Mouse (Mus musculus): ENCODE measurements around the gene Pkp1.

The Pkp1 gene

GRCm38 (mm10) chr1:135909381-135909780, 9.6 kb downstream of the Pkp1 start:
- DNase-seq (ENCODE audit: low spot score in 2 of 2), result no peak

DNA sequence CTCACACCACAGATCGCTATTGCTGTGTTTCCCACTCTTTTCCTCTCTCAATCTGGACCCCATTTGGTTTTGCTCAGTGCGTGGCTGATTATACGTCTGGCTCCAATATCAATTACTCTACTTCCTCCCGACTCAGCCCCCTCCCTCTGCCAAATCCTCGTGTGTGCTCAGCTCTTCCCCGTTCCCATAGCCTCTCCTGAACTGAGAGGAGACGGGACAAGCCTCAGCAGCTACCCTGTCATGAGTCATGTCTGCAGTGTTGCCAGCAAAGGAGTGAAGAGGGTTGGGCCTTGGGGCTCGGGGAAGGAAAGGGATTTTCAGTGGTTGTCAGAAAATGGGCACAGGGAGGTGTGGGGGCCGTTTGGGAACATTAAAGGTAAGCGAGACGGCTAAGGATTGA, 12.3 kb downstream of the Pkp1 start:
- no peak for DNase-seq (ENCODE audit: low spot score in 2 of 2)

- no peak for DNase-seq (ENCODE audit: low spot score in 2 of 2)
Measured at GRCm38 (mm10) chr1:135899991-135900515, 19.0 kb downstream of the Pkp1 start.

GRCm38 (mm10) chr1:135899295-135899694, 19.7 kb downstream of the Pkp1 start:
- no peak for DNase-seq (ENCODE audit: low spot score in 2 of 2)

DNA sequence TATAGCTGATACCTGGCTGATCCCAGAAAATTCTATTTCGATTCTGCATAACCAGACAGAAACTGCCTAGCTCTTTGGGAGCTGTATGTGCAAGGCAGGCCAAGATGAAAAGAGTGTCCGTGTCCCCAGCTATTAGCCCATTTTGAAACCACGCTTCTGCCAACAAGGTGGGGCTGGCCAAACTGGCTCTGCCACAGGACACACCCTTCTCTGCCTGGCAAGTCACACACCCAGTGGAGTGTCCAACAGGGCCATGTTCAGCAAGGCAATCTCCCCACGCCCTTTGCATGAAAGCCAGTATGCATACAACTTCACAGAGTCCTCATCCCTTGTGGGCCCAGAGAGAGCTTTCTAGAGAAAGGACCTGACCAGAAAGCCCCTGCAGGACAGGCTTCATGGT, 23.6 kb downstream of the Pkp1 start:
- no peak for DNase-seq (ENCODE audit: low spot score in 2 of 2)

DNA sequence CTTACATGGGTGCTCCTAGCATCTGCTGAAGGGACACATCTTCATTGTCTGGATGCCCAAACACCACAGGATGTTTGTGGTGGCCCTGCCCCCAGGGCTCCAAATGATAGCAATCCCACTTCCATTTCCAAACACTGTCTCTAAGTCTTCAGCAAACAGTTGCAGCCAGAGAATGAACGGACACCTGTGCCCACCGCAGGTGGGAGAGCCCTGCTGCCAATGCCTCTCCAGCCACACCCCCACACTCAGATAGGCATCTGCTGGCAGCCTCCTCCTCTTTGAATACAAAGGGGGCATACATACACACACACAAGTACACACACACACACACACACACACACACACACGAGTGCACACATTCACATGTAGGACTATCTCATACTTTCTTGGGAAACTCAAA, 25.6 kb downstream of the Pkp1 start:
- no peak for DNase-seq (ENCODE audit: low spot score in 2 of 2)

DNA sequence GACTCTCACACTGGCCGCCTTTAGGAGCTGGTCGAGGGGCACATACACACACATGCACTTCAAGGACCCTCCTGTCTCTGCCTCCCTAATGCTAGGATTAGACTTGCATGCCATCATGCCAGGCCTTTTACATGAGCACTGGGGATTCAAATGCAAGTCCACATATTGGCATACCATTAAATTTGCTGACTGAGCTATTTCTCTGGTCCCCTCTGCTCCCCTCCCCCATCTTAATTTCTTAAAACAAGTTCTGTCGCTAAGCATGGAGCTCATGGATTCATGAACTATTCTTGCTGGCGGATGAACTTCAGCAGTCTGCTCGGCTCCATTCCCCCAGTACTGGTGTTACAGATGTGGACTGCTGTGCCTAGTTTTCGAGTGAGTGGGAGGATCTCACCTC, 26.2 kb downstream of the Pkp1 start:
- no peak for DNase-seq (ENCODE audit: low spot score in 2 of 2)

GRCm38 (mm10) chr1:135892233-135892632, 26.8 kb downstream of the Pkp1 start:
- DNase-seq (ENCODE audit: low spot score in 2 of 2), result no peak

DNA sequence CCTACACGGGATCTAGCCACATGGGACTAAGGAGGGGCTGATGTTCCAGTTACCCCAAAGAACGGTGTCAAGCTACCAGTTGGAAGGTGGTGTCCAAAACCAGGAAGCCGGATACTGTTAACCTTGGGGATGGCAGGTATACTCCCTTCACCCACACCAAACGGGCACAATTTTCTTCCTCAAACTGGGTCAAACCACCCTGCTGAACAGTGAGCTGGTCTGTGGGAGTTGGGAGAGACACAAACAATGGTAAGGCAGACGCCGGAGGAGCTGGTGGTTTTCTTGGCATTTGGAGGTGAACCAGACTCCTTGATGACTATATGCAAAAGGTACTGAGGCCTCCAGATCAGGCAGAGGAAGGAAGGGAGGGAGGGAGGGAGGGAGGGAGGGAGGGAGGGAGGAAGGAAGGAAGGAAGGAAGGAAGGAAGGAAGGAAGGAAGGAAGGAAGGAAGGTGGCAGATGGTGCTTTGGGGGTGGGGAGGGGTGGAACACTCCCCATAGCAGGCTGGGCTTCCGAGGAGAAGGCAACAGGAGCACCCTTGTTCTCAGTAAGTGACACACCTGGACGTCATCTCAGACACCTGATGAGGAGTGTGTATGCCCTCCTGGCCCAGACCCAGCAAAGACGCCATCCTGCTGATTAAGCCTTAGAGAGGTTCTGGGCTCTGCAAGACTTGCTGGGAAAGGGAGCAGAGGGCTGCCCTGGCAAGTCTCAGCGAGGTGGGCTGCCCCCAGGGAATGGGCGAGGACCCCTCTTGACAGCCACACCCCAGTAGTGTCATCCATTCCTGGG, 27.4 kb downstream of the Pkp1 start:
- no peak for DNase-seq (ENCODE audit: low spot score in 2 of 2)

- no peak for DNase-seq (ENCODE audit: low spot score in 2 of 2)
Measured at GRCm38 (mm10) chr1:135889461-135890185, 29.4 kb downstream of the Pkp1 start.

DNA sequence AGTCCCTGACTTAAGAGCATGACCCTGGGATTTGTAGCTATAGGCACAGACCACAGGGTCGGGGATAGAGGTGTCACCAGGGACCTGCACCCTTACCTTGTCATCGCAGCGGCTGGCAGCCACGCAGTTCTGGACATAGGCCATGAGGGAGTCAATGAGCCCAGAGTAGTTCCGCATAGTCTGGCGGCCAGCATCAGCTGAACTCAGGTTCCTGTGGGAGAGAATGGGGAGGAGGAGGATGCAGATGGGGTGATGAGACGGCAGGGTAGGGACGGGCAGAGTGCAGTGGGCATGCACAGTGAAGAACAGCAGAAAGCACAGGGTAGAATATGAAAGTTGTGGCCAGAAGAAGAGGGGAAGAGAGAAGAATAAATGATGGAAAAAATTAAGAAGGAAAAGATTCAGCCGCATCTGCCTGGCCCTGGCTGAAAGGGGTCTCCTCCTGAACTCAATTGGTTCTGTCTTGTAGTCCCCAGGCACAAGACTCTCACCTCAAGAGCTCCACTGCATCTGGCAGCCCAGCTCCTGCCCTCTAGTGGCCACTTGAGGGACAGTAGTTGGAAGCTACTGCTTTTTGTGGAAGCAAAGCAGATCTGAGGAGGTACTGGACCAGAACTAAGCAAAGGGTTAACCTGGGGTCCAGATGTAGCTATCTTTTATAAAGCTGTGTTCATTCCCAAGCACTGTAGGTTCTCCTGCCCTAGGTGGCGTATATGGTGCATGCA, 36.5 kb downstream of the Pkp1 start:
- peak in 1 of 2 experiments; percentile 47 for DNase-seq (ENCODE audit: low spot score in 2 of 2)

DNA sequence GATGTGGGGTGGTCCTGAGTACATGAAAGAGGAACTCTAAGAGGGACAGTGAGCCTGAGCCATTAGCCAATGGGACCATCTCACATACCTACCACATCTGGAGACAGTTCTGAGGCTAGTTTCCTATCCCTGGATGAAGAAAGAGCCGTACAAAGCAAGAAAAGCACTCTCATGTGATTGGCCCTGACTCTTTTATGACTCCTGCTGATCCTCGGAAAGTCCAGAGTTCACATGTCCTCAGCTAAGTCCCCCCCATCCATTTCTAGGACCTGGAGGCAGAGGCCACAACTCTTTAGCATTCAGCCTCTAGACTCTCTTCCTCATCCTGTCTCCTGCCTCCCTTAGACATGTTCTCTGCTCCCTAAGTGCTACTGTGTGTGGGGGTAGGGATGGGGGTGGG, 41.8 kb downstream of the Pkp1 start:
- no peak for DNase-seq (ENCODE audit: low spot score in 2 of 2)

GRCm38 (mm10) chr1:135872991-135873390, 46.0 kb downstream of the Pkp1 start:
- DNase-seq (ENCODE audit: low spot score in 2 of 2), result no peak

DNA sequence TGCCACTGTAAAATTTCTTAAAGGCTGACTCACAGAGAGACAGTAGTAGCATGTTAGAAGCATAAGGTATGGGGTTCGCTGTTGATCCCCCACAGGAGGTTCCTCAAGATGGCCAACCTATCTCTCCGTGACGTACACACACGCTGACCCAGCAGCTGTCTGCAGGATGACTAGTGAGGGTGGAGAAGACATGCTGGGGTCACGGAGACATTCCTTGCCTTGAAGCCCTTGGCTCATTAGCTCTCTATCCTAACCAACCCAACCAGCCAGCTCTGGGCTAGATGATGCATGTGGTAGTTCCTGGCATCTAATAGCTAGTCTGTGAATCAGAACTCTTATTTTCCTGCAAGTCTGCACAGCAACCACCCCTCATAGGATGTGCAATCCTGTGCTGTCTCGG, 50.4 kb downstream of the Pkp1 start:
- no peak for DNase-seq (ENCODE audit: low spot score in 2 of 2)

DNA sequence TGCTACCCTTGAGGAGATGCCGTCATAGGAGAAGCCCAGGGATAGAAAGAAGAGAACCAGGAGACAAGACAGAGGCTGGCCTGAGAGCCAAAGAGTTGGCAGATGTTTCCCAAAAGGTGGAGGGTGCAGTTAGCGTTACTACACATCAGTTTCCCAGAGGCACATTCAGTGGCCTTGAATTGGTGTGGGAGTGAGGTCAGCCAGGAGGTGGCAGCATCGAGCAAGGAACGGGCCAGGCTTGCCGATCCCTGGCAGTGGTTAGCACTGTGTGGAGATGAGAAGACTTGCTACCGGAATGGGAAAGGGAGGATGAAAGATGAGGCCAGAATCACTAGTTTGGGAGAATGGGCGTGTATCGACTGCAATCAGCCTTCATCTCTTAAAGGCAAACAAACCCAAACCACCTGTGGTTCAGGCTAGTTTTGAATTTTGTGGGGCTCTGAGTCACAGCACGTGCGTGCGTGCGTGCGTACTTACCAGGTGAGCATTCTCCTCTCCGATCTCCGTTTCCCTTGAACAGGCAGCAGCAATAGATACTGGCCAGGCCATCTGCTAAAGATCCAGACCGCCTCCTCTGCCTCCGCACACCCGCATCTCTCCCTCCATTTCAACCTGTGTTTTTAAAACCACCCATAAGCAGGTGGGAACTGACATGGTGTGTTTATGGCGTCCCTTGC, 53.4 kb downstream of the Pkp1 start:
- DNase-seq (ENCODE audit: low spot score in 2 of 2), result peak; percentile 56 to 74

DNA sequence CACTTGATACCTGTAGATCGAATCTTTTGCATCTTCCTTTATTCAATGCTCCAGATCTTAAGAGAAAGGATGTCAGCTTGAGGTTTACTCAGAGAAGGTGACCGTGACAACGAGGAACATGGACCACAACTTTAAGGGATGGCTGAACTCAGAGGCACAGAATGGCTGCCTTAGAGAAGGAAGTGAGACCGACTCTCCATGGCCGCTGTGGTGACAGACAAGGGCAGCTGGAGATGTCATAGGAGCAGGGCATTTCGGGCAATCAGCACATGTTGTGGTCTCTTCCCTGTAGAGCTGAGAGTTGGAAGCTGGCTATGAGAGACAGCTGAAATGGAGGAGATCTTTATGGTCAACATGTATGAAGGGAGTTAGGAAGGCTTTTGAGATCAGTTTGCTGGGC, 54.2 kb downstream of the Pkp1 start:
- no peak for DNase-seq (ENCODE audit: low spot score in 2 of 2)

DNA sequence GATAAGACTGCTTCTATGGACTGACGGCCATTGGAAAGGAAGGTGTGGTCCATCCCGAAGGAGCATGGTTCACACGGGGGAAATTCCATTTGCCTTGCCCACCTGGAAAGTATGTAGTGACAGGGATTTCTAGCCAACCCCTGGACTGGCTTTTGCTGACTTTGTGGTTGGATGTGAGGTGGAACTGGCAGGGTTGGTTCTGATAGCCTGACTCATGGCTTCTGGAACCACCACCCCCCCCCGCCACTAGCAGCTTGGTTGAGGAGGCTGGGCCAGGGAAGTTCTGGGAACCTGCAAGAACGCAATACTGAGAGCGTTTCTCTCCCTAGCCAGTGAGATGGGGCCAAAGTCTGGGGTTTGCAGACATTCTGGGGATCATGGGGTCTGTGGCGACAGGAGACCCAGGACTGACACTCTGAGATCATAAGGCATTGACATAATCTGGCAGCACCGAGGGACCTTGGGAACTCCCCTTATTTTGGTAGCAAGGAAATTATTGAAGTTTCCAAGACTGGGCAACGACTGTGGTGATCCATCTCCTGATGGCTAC, 55.1 kb downstream of the Pkp1 start:
- no peak for DNase-seq (ENCODE audit: low spot score in 2 of 2)

- no peak for DNase-seq (ENCODE audit: low spot score in 2 of 2)
Measured at GRCm38 (mm10) chr1:135862561-135862960, 56.4 kb downstream of the Pkp1 start.

- DNase-seq (ENCODE audit: low spot score in 2 of 2), result no peak
Measured at GRCm38 (mm10) chr1:135861980-135862552, 56.9 kb downstream of the Pkp1 start.

- DNase-seq (ENCODE audit: low spot score in 2 of 2), result no peak
Measured at GRCm38 (mm10) chr1:135861091-135861490, 57.9 kb downstream of the Pkp1 start.

GRCm38 (mm10) chr1:135858533-135858932, 60.5 kb downstream of the Pkp1 start:
- DNase-seq (ENCODE audit: low spot score in 2 of 2), result no peak

All from spleen, postnatal 14 days (tissue).